Mouse (Mus musculus): Measurements from ENCODE around the gene Fbxl17. TPM values are rescaled to one million over a fixed set of nuclear protein-coding genes. Genes with fewer than 3 reads are reported as not detected.

Fbxl17 gene
- polyA plus RNA-seq, 1 experiment from 2014 or later, result 7.5 TPM

Small RNA genes lying within 50 kb of the gene (microRNA-seq; reads per million reads assigned to microRNA genes)
- not detected for gene Gm24813 (ENCODE audit: borderline number of aligned reads)
